Mouse (Mus musculus) MEL (cell line): ENCODE results near the gene Cacna1i. TPM values are rescaled to one million over a fixed set of nuclear protein-coding genes. Genes with fewer than 3 reads are reported as not detected.
A peak's percentile ranks its signal among the peaks of the same experiment; 100 is the strongest.

ENCODE experiments used
- DNase-seq: peaks from one replicate; pipeline ENCODE4 v3.0.0; 2011; ENCODE audit warnings: low read depth, low spot score
- H3K27ac ChIP-seq: 2 replicates; pipeline ENCODE4 v1.5.1; 2012; ENCODE audit warnings: low read depth, mild to moderate bottlenecking, control low read depth, low read length, moderate library complexity; ENCODE audit not compliant: control insufficient read depth
- H3K27me3 ChIP-seq, 2 experiments: fragments of 150-350 bp in 1 of 2; sonication (generic) in 1 of 2; 2 replicates each; pipeline ENCODE4 v1.6.1; 2012; ENCODE audit warnings: low read length in 2 of 2, mild to moderate bottlenecking in 2 of 2, improper control_type of control experiment in 1 of 2, moderate library complexity in 1 of 2; ENCODE audit not compliant: insufficient read depth in 2 of 2, control insufficient read depth in 1 of 2
- H3K36me3 ChIP-seq, 2 experiments: 2 replicates each; pipeline ENCODE4 v1.6.1; 2012 to 2014; ENCODE audit warnings: low read length in 2 of 2, improper control_type of control experiment in 1 of 2, inconsistent platforms in 1 of 2, mild to moderate bottlenecking in 1 of 2; ENCODE audit not compliant: insufficient read depth in 2 of 2, control insufficient read depth in 1 of 2
- H3K4me1 ChIP-seq, 2 experiments: fragments of 150-350 bp in 1 of 2; sonication (generic) in 1 of 2; 2 replicates each; pipeline ENCODE4 v1.6.1; 2012; ENCODE audit warnings: low read length in 2 of 2, improper control_type of control experiment in 1 of 2, mild to moderate bottlenecking in 1 of 2; ENCODE audit not compliant: insufficient read depth in 2 of 2, control insufficient read depth in 1 of 2
- H3K4me3 ChIP-seq, 2 experiments: fragments of 150-350 bp in 1 of 2; sonication (generic) in 1 of 2; 2 replicates each; pipeline ENCODE4 v1.5.1; 2012; ENCODE audit warnings: low read depth in 2 of 2, low read length in 2 of 2, mild to moderate bottlenecking in 2 of 2, moderate library complexity in 2 of 2, control low read depth in 1 of 2, improper control_type of control experiment in 1 of 2; ENCODE audit not compliant: control insufficient read depth in 1 of 2, insufficient read depth in 1 of 2
- H3K79me2 ChIP-seq: 2 replicates; pipeline ENCODE4 v1.6.1; 2012; ENCODE audit warnings: mild to moderate bottlenecking, low read length, moderate library complexity; ENCODE audit not compliant: control insufficient read depth, poor library complexity, insufficient read depth
- H3K9ac ChIP-seq: 2 replicates; pipeline ENCODE4 v1.6.1; 2012; ENCODE audit warnings: low read depth, mild to moderate bottlenecking, control low read depth, low read length, moderate library complexity; ENCODE audit not compliant: control insufficient read depth, poor library complexity, severe bottlenecking
- H3K9me3 ChIP-seq: fragments of 150-350 bp; sonication (generic); replicated peaks from 2 replicates; pipeline ENCODE4 v1.6.1; 2012; ENCODE audit warnings: mild to moderate bottlenecking, low read length, improper control_type of control experiment, moderate library complexity; ENCODE audit not compliant: insufficient read depth
- BHLHE40 ChIP-seq: IDR thresholded peaks from 2 replicates; pipeline ENCODE4 v1.6.1; 2012; ENCODE audit warnings: low read depth, mild to moderate bottlenecking, inconsistent platforms, low read length, improper control_type of control experiment, borderline replicate concordance
- CHD1 ChIP-seq: IDR thresholded peaks from 2 replicates; pipeline ENCODE4 v1.6.1; 2012; ENCODE audit warnings: low read depth, mild to moderate bottlenecking, inconsistent platforms, low read length, improper control_type of control experiment
- CHD2 ChIP-seq: IDR thresholded peaks from 2 replicates; pipeline ENCODE4 v1.6.1; 2011; ENCODE audit warnings: low read length, improper control_type of control experiment
- CTCF ChIP-seq, 3 experiments: IDR thresholded peaks in 2 of 3; conservative IDR thresholded peaks in 1 of 3; 2 replicates each; pipeline ENCODE4 v1.5.1; 2011 to 2012; ENCODE audit warnings: low read length in 3 of 3, low read depth in 2 of 3, mild to moderate bottlenecking in 2 of 3, improper control_type of control experiment in 1 of 3, inconsistent platforms in 1 of 3, mixed read lengths in 1 of 3, moderate library complexity in 1 of 3; ENCODE audit not compliant: control insufficient read depth in 1 of 3, insufficient read depth in 1 of 3, poor library complexity in 1 of 3, severe bottlenecking in 1 of 3
- E2F4 ChIP-seq: IDR thresholded peaks from 2 replicates; pipeline ENCODE4 v1.6.1; 2011; ENCODE audit warnings: low read depth, low read length, improper control_type of control experiment, borderline replicate concordance
- ELF1 ChIP-seq: IDR thresholded peaks from 2 replicates; pipeline ENCODE4 v1.6.1; 2014; ENCODE audit warnings: low read depth, mild to moderate bottlenecking, inconsistent platforms, low read length, improper control_type of control experiment, moderate library complexity
- EP300 ChIP-seq, 2 experiments: IDR thresholded peaks; 2 replicates each; pipeline ENCODE4 v1.6.1; 2011; ENCODE audit warnings: improper control_type of control experiment in 2 of 2, low read length in 2 of 2, low read depth in 1 of 2, mild to moderate bottlenecking in 1 of 2
- HCFC1 ChIP-seq: IDR thresholded peaks from 2 replicates; pipeline ENCODE4 v1.6.1; 2012; ENCODE audit warnings: low read depth, mild to moderate bottlenecking, inconsistent platforms, low read length, improper control_type of control experiment, moderate library complexity
- JUND ChIP-seq: IDR thresholded peaks from 2 replicates; pipeline ENCODE4 v1.6.1; 2011; ENCODE audit warnings: low read depth, mild to moderate bottlenecking, improper control_type of control experiment, low read length
- MAFK ChIP-seq: IDR thresholded peaks from 2 replicates; pipeline ENCODE4 v1.6.1; 2011; ENCODE audit warnings: low read depth, mild to moderate bottlenecking, low read length, improper control_type of control experiment, borderline replicate concordance
- MAX ChIP-seq: IDR thresholded peaks from 2 replicates; pipeline ENCODE4 v1.6.1; 2011; ENCODE audit warnings: low read length, improper control_type of control experiment
- MYB ChIP-seq: IDR thresholded peaks from 2 replicates; pipeline ENCODE4 v1.6.1; 2011; ENCODE audit warnings: mild to moderate bottlenecking, low read depth, low read length, improper control_type of control experiment
- MYC ChIP-seq: IDR thresholded peaks from 2 replicates; pipeline ENCODE4 v1.6.1; 2011; ENCODE audit warnings: low read depth, mild to moderate bottlenecking, low read length, improper control_type of control experiment, moderate library complexity
- POLR2A ChIP-seq, 2 experiments: IDR thresholded peaks; 2 replicates each; pipeline ENCODE4 v1.6.1; 2011 to 2012; ENCODE audit warnings: low read length in 2 of 2, mild to moderate bottlenecking in 2 of 2, control low read depth in 1 of 2, improper control_type of control experiment in 1 of 2, low read depth in 1 of 2, moderate library complexity in 1 of 2; ENCODE audit not compliant: control insufficient read depth in 1 of 2, insufficient read depth in 1 of 2, poor library complexity in 1 of 2
- POLR2AphosphoS2 ChIP-seq: IDR thresholded peaks from 2 replicates; pipeline ENCODE4 v1.6.1; 2011; ENCODE audit warnings: low read length, improper control_type of control experiment
- POLR2AphosphoS5 ChIP-seq: IDR thresholded peaks from 2 replicates; pipeline ENCODE4 v1.6.1; 2012; ENCODE audit warnings: low read depth, borderline replicate concordance, mild to moderate bottlenecking, inconsistent platforms, low read length, moderate library complexity, mixed read lengths
- SIN3A ChIP-seq: IDR thresholded peaks from 2 replicates; pipeline ENCODE4 v1.6.1; 2012; ENCODE audit warnings: low read length, improper control_type of control experiment, inconsistent platforms
- SMC3 ChIP-seq: IDR thresholded peaks from 2 replicates; pipeline ENCODE4 v1.6.1; 2011; ENCODE audit warnings: low read depth, low read length, improper control_type of control experiment
- TAL1 ChIP-seq: IDR thresholded peaks from 2 replicates; pipeline ENCODE4 v1.6.1; 2012; ENCODE audit warnings: mild to moderate bottlenecking, inconsistent platforms, low read length, moderate library complexity, mixed read lengths
- TBP ChIP-seq: IDR thresholded peaks from 2 replicates; pipeline ENCODE4 v1.8.0; 2011; ENCODE audit warnings: low read depth, low read length, improper control_type of control experiment
- ZMIZ1 ChIP-seq: IDR thresholded peaks from 2 replicates; pipeline ENCODE4 v1.6.1; 2012; ENCODE audit warnings: low read depth, mild to moderate bottlenecking, inconsistent platforms, low read length, improper control_type of control experiment, moderate library complexity
- polyA plus RNA-seq, 2 experiments: library from polyadenylated mRNA; stranded (reverse) in 1 of 2; unstranded in 1 of 2; fragments of >175 nt in 1 of 2; fragments of >200 nt in 1 of 2; gene quantifications; 2 replicates each; pipeline versions ENCODE4 v1.2.1 to v1.2.4; 2012; ENCODE audit warnings: low replicate concordance in 2 of 2, low read depth in 1 of 2; ENCODE audit not compliant: insufficient read length in 2 of 2, insufficient read depth in 1 of 2, missing spikeins in 1 of 2
- total RNA-seq: library from RNA; depleted of rRNA; stranded (reverse); fragments of 300-350 nt; gene quantifications from 2 replicates; pipeline ENCODE4 v1.2.3, GENCODE M21; 2012

The Cacna1i gene
- total and polyA plus RNA-seq, 3 experiments = not detected

DNA sequence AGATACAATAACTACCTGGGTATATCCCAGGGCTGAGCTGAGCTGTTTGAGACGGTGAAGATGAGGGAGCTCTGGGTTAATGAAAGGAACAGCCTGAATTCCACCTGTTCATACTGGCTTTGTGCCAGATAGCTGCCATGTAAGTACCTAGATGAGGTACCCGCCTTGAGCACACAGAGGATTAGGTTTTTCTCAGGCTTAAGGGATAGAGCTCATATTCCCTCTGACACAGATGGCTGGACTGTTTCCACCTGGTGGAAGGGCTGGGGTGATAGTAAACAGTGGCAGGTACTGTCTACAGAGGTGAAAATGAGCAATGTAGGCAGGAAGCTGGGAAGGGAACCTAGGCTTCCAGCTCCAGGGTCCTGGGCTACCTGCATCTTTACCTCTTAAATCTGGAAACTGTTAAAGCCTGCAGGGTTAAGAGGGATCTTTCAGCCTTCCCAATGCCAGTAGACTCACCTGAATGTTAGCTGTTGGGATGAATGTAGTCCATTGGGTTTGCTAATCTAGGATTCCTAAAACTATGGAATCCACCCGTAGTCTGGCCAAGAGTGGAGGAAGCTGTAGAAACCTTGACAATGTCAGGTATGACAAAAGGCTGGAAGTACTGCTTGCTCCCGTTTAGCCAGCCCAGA lies 29.3 kb upstream of the Cacna1i start (continued):
- TF ChIP-seq MYB = 0 out of 2 replicates have a peak, but pooled peaks have one; percentile 7
- no peak for TF ChIP-seq HCFC1
- peak; percentile 39; the same call in 1 of the 2 replicates for TF ChIP-seq POLR2AphosphoS5
- TF ChIP-seq MAX = no peak
- TF ChIP-seq POLR2AphosphoS2 = peak; percentile 96
- no peak for TF ChIP-seq JUND
- TF ChIP-seq ELF1 = no peak
- no peak for TF ChIP-seq EP300 (IDR thresholded peaks at IDR 0.05; ENCODE audit: low read depth in 1 of 2, low read length in 2 of 2)
- TF ChIP-seq TBP = no peak
- peak; percentile 2 to 80; a peak in 2 of 4 replicates for TF ChIP-seq POLR2A (IDR thresholded peaks at IDR 0.05; ENCODE audit: control insufficient read depth in 1 of 2, insufficient read depth in 1 of 2, low read depth in 1 of 2, low read length in 2 of 2, poor library complexity in 1 of 2)
- no peak for TF ChIP-seq BHLHE40
- no peak for TF ChIP-seq CTCF (IDR thresholded peaks at IDR 0.05 in 2 of 3, conservative IDR thresholded peaks at IDR 0.05 in 1 of 3; ENCODE audit: control insufficient read depth in 1 of 3, insufficient read depth in 1 of 3, low read depth in 2 of 3, low read length in 3 of 3, poor library complexity in 1 of 3, severe bottlenecking in 1 of 3)
- no peak for TF ChIP-seq CHD1
- TF ChIP-seq MYC = no peak
- TF ChIP-seq ZMIZ1 = peak; percentile 48; the same call in 1 of the 2 replicates
- TF ChIP-seq SIN3A = no peak
- TF ChIP-seq, all 39 proteins: peak for 6

DNA sequence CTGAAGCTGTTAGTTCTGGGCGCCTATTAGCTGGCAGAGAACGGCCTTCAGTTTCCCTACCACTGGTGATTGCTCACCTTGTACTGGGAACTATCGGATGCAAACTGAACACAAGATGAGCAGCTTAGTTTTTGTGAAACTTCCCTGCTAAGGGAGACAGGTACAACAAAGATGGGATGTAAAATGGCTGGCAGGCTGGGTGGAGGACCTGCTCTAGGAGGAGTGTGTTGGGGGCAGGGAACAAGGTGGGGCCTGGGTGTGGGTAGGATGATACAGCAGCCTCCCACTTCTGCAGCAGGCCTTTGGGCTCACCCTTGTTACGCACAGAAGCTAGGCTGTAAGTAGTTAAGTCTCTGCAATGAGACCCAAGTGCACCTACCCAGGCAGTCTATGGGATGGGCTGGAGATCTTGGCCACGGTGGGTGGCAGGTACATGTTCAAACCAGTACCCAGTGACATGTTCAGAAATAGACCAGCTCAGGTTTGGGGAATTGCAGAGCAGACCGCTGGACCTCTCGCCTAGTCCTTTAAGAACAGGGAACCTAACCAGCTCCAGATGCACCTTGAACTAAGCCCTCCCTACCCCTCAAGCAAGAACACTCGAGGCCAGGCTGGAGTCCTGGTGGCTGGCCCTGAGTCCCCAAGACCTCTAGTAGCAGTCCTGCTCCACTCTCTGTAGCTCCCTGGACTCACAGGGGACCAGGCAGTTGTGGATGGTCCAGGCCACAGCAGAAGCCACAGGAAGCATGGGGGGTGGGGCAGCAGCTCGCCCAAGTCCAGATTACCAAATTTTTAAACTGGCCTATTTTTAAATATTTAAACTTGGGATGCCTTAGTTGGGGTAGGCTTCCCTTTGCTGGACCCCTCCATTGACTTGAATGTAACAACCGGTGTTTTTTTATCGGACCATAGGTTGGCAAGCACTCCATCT lies 28.5 kb upstream of the Cacna1i start:
- no peaks in the 10 kb centered on the region for H3K27me3 ChIP-seq
- H3K4me3 ChIP-seq = no peak overlapping the region
- H3K27ac ChIP-seq = peak overlapping the region; percentile 95
- TF ChIP-seq POLR2A (IDR thresholded peaks at IDR 0.05; ENCODE audit: control insufficient read depth in 1 of 2, insufficient read depth in 1 of 2, low read depth in 1 of 2, low read length in 2 of 2, poor library complexity in 1 of 2) (0 out of 4 replicates have a peak, but pooled peaks of 1 of the 2 experiments have one; percentile 58), TAL1 (no peak), E2F4 (no peak), MAFK (no peak), POLR2AphosphoS2 (0 out of 2 replicates have a peak, but pooled peaks have one; percentile 20), SIN3A (0 out of 2 replicates have a peak, but pooled peaks have one; percentile 10), SMC3 (peak; percentile 12; the same call in 1 of the 2 replicates), CHD2 (peak; percentile 49; the same call in 1 of the 2 replicates)
- H3K4me1 ChIP-seq = peaks cover 0 to 11% of the 10 kb centered on the region in 2 experiments; a peak in 2 of 4 replicates
- peak; percentile 78 for DNase-seq
- H3K9me3 ChIP-seq = no peaks in the 10 kb centered on the region
- H3K36me3 ChIP-seq = peaks cover 7 to 11% of the 10 kb centered on the region in 2 experiments; a peak in 3 of 4 replicates
- H3K9ac ChIP-seq = no peak overlapping the region
- H3K79me2 ChIP-seq = peaks cover 32% of the 10 kb centered on the region
